Mouse (Mus musculus) hindbrain, embryonic 15.5 days (tissue): ENCODE data around the gene Mef2b. TPM values are rescaled to one million over a fixed set of nuclear protein-coding genes. Genes with fewer than 3 reads are reported as not detected.
"Not testable (repeated sequence)": the region's sequence is repeated elsewhere in the genome, so short reads cannot be mapped to it uniquely, and the experiment has no call there.

Source experiments
- ATAC-seq: fragments of 200-750 bp; cut with Nextera tagmentation; 2 replicates; pipeline ENCODE4 v1.8.0; 2017; ENCODE audit warnings: low read depth, moderate number of reproducible peaks, moderate TSS enrichment; ENCODE audit not compliant: low FRiP score
- H3K27ac ChIP-seq: fragments of 300-500 bp; sonication (generic); replicated peaks from 2 replicates; pipeline ENCODE4 v1.5.1; 2015; ENCODE audit warnings: mild to moderate bottlenecking, inconsistent platforms
- H3K27me3 ChIP-seq: fragments of 300-500 bp; sonication (generic); 2 replicates; pipeline ENCODE4 v1.6.1; 2015; ENCODE audit warnings: control low read depth, inconsistent platforms
- H3K36me3 ChIP-seq: fragments of 300-500 bp; sonication (generic); 2 replicates; pipeline ENCODE4 v1.6.1; 2015; ENCODE audit warnings: control low read depth, inconsistent platforms
- H3K4me1 ChIP-seq: fragments of 300-500 bp; sonication (generic); replicated peaks from 2 replicates; pipeline ENCODE4 v1.6.1; 2015; ENCODE audit warnings: control low read depth, inconsistent platforms
- H3K4me2 ChIP-seq: fragments of 300-500 bp; sonication (generic); 2 replicates; pipeline ENCODE4 v1.6.1; 2015; ENCODE audit warnings: moderate library complexity, mild to moderate bottlenecking, inconsistent platforms
- H3K4me3 ChIP-seq: fragments of 300-500 bp; sonication (generic); 2 replicates; pipeline ENCODE4 v1.5.1; 2015; ENCODE audit warnings: mild to moderate bottlenecking, inconsistent platforms
- H3K9ac ChIP-seq: fragments of 300-500 bp; sonication (generic); 2 replicates; pipeline ENCODE4 v1.6.1; 2015; ENCODE audit warnings: inconsistent platforms
- H3K9me3 ChIP-seq: fragments of 300-500 bp; sonication (generic); 2 replicates; pipeline ENCODE4 v1.6.1; 2016; ENCODE audit warnings: control low read depth, inconsistent platforms
- WGBS: fragments of 180-500 bp; shearing (Covaris S2); methylation state at CpG from one replicate; pipeline ENCODE4 v1.1.7; 2015; 5-methylcytosine and 5-hydroxymethylcytosine counted together
- microRNA-seq: library from miRNA; unstranded; fragments of <30 nt; microRNA quantifications from one replicate; pipeline ENCODE4, GENCODE M21; 2016
- polyA plus RNA-seq: library from polyadenylated mRNA; unstranded; fragments of >200 nt; fragmentation: Nextera tagmentation; extraction: Ambion mirVana; gene quantifications from 2 replicates; pipeline ENCODE4 v1.2.1, GENCODE M21; 2015

Mef2b gene
- polyA plus RNA-seq, 1 experiment from 2014 or later: 0.48 TPM

GRCm38 (mm10) chr8:70212112-70213055 lies 72.9 kb downstream of the Mef2b start, which contains the start of gene Slc25a42:
Gene Slc25a42, minus strand, starts transcription at chr8:70212305.
- Histone ChIP-seq H3K4me1 (peaks cover 21% of the 10 kb centered on the region), H3K4me2 (peak within 1 kb of the TSS; percentile 85), H3K4me3 (peak within 1 kb of the TSS; percentile 57), H3K9ac (peak within 1 kb of the TSS; percentile 51), H3K36me3 (no peaks in the 10 kb centered on the region), H3K27me3 (0 out of 2 replicates have a peak, but pooled peaks cover 8% of the 10 kb centered on the region), H3K27ac (peak within 1 kb of the TSS; percentile 50), H3K9me3 (no peaks in the 10 kb centered on the region)
- under 1% methylated on average over 61 of the region's 66 CpGs for WGBS
- ATAC-seq: peak; percentile 98

GRCm38 (mm10) chr8:70214411-70214810 lies 74.9 kb downstream of the Mef2b start:
- no peaks in the 10 kb centered on the region for H3K36me3 ChIP-seq
- 79% methylated on average over 3 of the region's 3 CpGs for WGBS
- no peak overlapping the region for H3K4me3 ChIP-seq
- ATAC-seq: no peak
- 0 out of 2 replicates have a peak, but pooled peaks cover 8% of the 10 kb centered on the region for H3K27me3 ChIP-seq
- H3K9ac ChIP-seq: no peak overlapping the region
- no peak overlapping the region for H3K27ac ChIP-seq
- no peak overlapping the region for H3K4me2 ChIP-seq
- peaks cover 24% of the 10 kb centered on the region for H3K4me1 ChIP-seq
- H3K9me3 ChIP-seq: no peaks in the 10 kb centered on the region

GRCm38 (mm10) chr8:70215092-70215491 lies 75.6 kb downstream of the Mef2b start:
- Histone ChIP-seq H3K36me3 (no peaks in the 10 kb centered on the region), H3K4me1 (peaks cover 25% of the 10 kb centered on the region), H3K27me3 (0 out of 2 replicates have a peak, but pooled peaks cover 8% of the 10 kb centered on the region), H3K4me2 (no peak overlapping the region), H3K4me3 (no peak overlapping the region), H3K9ac (no peak overlapping the region), H3K9me3 (no peaks in the 10 kb centered on the region), H3K27ac (no peak overlapping the region)
- no peak for ATAC-seq
- WGBS: 82% methylated on average over 5 of the region's 5 CpGs

- not testable (repeated sequence) for H3K36me3 ChIP-seq, H3K4me3 ChIP-seq, H3K4me2 ChIP-seq, H3K9me3 ChIP-seq, ATAC-seq, H3K9ac ChIP-seq, H3K27ac ChIP-seq, H3K27me3 ChIP-seq
- WGBS: 80% methylated on average over 3 of the region's 3 CpGs
- peaks cover 15% of the 10 kb centered on the region for H3K4me1 ChIP-seq
Observed at GRCm38 (mm10) chr8:70216161-70216560, 76.7 kb downstream of the Mef2b start.

- WGBS: 56% methylated on average over 1 of the region's 1 CpGs
- Histone ChIP-seq H3K9ac (no peak overlapping the region), H3K9me3 (no peaks in the 10 kb centered on the region), H3K27me3 (no peaks in the 10 kb centered on the region), H3K27ac (no peak overlapping the region), H3K4me1 (peaks cover 11% of the 10 kb centered on the region), H3K4me2 (no peak overlapping the region), H3K4me3 (no peak overlapping the region), H3K36me3 (0 out of 2 replicates have a peak, but pooled peaks cover 6% of the 10 kb centered on the region)
- ATAC-seq: no peak
Observed at GRCm38 (mm10) chr8:70216566-70216965, 77.1 kb downstream of the Mef2b start.

Small RNAs within 50 kb of the gene (microRNA-seq; reads per million reads assigned to microRNA genes)
- gene Mir7066: 2.0 reads per million

Other genes starting within 250 kb of the Mef2b start
- gene Tssk6, start 237.5 kb upstream of the Mef2b start, polyA plus RNA-seq: 3.5 and 4.3 TPM in 2 replicates
- 196 and 197 TPM in 2 replicates for gene Ndufa13, start 237.2 kb upstream of the Mef2b start, polyA plus RNA-seq
- gene Yjefn3, start 237.0 kb upstream of the Mef2b start, polyA plus RNA-seq: 10.1 and 13.8 TPM in 2 replicates
- gene Gatad2a, start 143.3 kb upstream of the Mef2b start, polyA plus RNA-seq: 31.7 and 33.1 TPM in 2 replicates
- gene Mau2, start 97.0 kb upstream of the Mef2b start, polyA plus RNA-seq: 71.7 and 72.2 TPM in 2 replicates
- gene Sugp1, start 96.9 kb upstream of the Mef2b start, polyA plus RNA-seq: 55.5 and 57.6 TPM in 2 replicates
- 0.97 and 2.8 TPM in 2 replicates for gene Tm6sf2, start 66.8 kb upstream of the Mef2b start, polyA plus RNA-seq
- 0.87 and 1.3 TPM in 2 replicates for gene Hapln4, start 56.3 kb upstream of the Mef2b start, polyA plus RNA-seq
- gene Ncan, start 18.8 kb upstream of the Mef2b start, polyA plus RNA-seq: 165 and 193 TPM in 2 replicates
- 38.3 and 42.8 TPM in 2 replicates for gene Nr2c2ap, start 8.4 kb upstream of the Mef2b start, polyA plus RNA-seq
- 13.0 and 13.6 TPM in 2 replicates for gene Rfxank, start 557 bp upstream of the Mef2b start, polyA plus RNA-seq
- gene Borcs8, start 212 bp upstream of the Mef2b start, polyA plus RNA-seq: 54.6 and 55.1 TPM in 2 replicates
- gene Tmem161a, start 32.6 kb downstream of the Mef2b start, polyA plus RNA-seq: 47.3 and 53.1 TPM in 2 replicates
- 8.2 and 10.2 TPM in 2 replicates for gene Slc25a42, start 72.6 kb downstream of the Mef2b start, polyA plus RNA-seq
- 89.2 and 90.9 TPM in 2 replicates for gene Sugp2, start 94.5 kb downstream of the Mef2b start, polyA plus RNA-seq
- 107 and 114 TPM in 2 replicates for gene Armc6, start 94.8 kb downstream of the Mef2b start, polyA plus RNA-seq
- gene Homer3, start 143.1 kb downstream of the Mef2b start, polyA plus RNA-seq: 30.8 and 36.5 TPM in 2 replicates
- gene Ddx49, start 162.8 kb downstream of the Mef2b start, polyA plus RNA-seq: 44.2 and 46.3 TPM in 2 replicates
- gene Cope, start 162.8 kb downstream of the Mef2b start, polyA plus RNA-seq: 291 and 295 TPM in 2 replicates
- 37.8 and 43.2 TPM in 2 replicates for gene Cers1, start 176.1 kb downstream of the Mef2b start, polyA plus RNA-seq
- 2.8 and 7.8 TPM in 2 replicates for gene Gdf1, start 190.1 kb downstream of the Mef2b start, polyA plus RNA-seq
- gene Upf1, start 213.6 kb downstream of the Mef2b start, polyA plus RNA-seq: 14.5 and 15.1 TPM in 2 replicates
- gene Comp, start 233.8 kb downstream of the Mef2b start, polyA plus RNA-seq: 0.27 and 0.47 TPM in 2 replicates